Comparison of ENCODE assay signal across 16 mouse cellular contexts in the genomic region with DNA sequence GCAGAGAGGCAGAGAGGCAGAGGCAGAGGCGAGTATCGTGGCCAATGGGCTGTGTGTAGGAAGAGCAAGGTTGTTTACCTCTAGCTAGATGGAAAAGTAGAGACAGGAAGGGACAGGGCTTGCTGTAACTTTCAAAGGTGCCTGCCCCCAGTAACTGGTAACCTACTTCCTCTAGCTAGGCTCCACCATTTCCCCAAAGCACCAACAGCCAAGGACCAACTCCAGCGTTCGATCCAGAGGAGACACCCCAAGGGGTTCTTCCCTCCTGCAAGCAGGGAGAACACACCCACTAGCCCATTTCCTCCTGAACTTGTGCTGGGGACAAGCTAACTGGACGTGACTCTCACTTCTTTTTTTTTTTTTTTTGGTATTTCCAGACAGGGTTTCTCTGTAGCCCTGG. TPM values are rescaled to one million over a fixed set of nuclear protein-coding genes. Genes with fewer than 3 reads are reported as not detected.
DNase-seq lines count a peak whose midpoint lies in the region.
"Had no signal": no experiment of that assay in that cellular context is flagged by ENCODE, and none has a peak within 500 bp of the region (broad histone marks: within the 10 kb centered on the region; RNA-seq: fewer than 3 reads in every experiment).

No protein-coding gene starts in this region.

- DNase-seq in lung, postnatal 25 days (ENCODE audit: low spot score) = peak; percentile 37
- DNase-seq in lung, postnatal 14 days = no peak
- peak; percentile 27 for DNase-seq in MEL-GATA-1-ER (ENCODE audit: extremely low read depth, low read depth)
- peak; percentile 50 for DNase-seq in thymus, postnatal 14 days
- DNase-seq in adrenal gland, postnatal 14 days = no peak
- DNase-seq in cerebellum, postnatal 4 days (ENCODE audit: low spot score in 2 of 2) = no peak
- no peak for DNase-seq in urinary bladder, postnatal 25 days (ENCODE audit: low spot score)
- DNase-seq: cerebellum, postnatal 10 days; heart, postnatal 10 days; kidney, postnatal 36 days; midbrain, embryonic 14.5 days; right cerebral cortex, postnatal 25 days had no signal

- no peak overlapping the region for H3K4me3 ChIP-seq in macrophage (ENCODE audit: inconsistent target)
- H3K4me3 ChIP-seq: embryonic facial prominence, embryonic 15.5 days; intestine, embryonic 15.5 days had no signal

- peak overlapping the region; percentile 80 for H3K27ac ChIP-seq in macrophage
- H3K27ac ChIP-seq: intestine, embryonic 15.5 days; liver, embryonic 14.5 days had no signal

- H3K36me3 ChIP-seq in macrophage (ENCODE audit: inconsistent target) = no peaks in the 10 kb centered on the region
- H3K36me3 ChIP-seq: embryonic facial prominence, embryonic 15.5 days; intestine, embryonic 15.5 days had no signal

- no peaks in the 10 kb centered on the region for H3K79me2 ChIP-seq in macrophage (ENCODE audit: inconsistent target)

- WGBS in macrophage (ENCODE audit: missing documents) = 1% methylated on average over 4 of the region's 5 CpGs

RNA-seq across cellular contexts. Expression of a gene that starts 40.7 kb away (rescaled TPM):
- 100 to 1,000 TPM in 12 of 26 experiments, 10 to 100 TPM in 14; 51.4 to 260 (median 95.3) TPM for total RNA-seq in macrophage (2018; cell fraction: chromatin; rRNA removed)
- 100 to 1,000 TPM in 2 of 26 experiments, 10 to 100 TPM in 24; 54.5 to 110 (median 59.8) TPM for total RNA-seq in macrophage (2018; cell fraction: cytosol; rRNA removed)
- total RNA-seq in macrophage (2018; cell fraction: nucleus; rRNA removed) = 100 to 1,000 TPM in 10 of 26 experiments, 10 to 100 TPM in 16; 53.2 to 195 (median 88.9) TPM
- polyA plus RNA-seq in macrophage (2018) = 37.0 to 52.8 TPM (median 46.2 TPM) in 3 replicates
- total RNA-seq in adrenal gland, postnatal 14 days (2021) = 41.8 and 43.0 TPM in 2 replicates

RNA-seq across cellular contexts. Expression of a gene that starts 47.2 kb away (rescaled TPM):
- total RNA-seq in macrophage (2018; cell fraction: chromatin; rRNA removed) = 100 to 1,000 TPM in 9 of 26 experiments, 10 to 100 TPM in 17; 24.0 to 166 (median 85.8) TPM
- total RNA-seq in macrophage (2018; cell fraction: cytosol; rRNA removed) = 1,000 to 10,000 TPM in 1 of 26 experiments, 100 to 1,000 TPM in 25; 716 to 1,086 (median 853) TPM
- 100 to 1,000 TPM in 23 of 26 experiments, 10 to 100 TPM in 3; 59.1 to 236 (median 165) TPM for total RNA-seq in macrophage (2018; cell fraction: nucleus; rRNA removed)
- 677 to 1,075 TPM (median 721 TPM) in 3 replicates for polyA plus RNA-seq in macrophage (2018)
- 803 and 817 TPM in 2 replicates for total RNA-seq in adrenal gland, postnatal 14 days (2021)

Comparison
In these comparisons a context has a peak if more than half of its experiments do, and no peak if none do; other contexts are left out.
1. DNase-seq: peak in lung, postnatal 25 days (single experiment), MEL-GATA-1-ER (single experiment) and thymus, postnatal 14 days (single experiment); none in lung, postnatal 14 days (single experiment), adrenal gland, postnatal 14 days (single experiment), cerebellum, postnatal 4 days (0 of 2) and urinary bladder, postnatal 25 days (single experiment).